Mouse (Mus musculus) myocyte (in vitro differentiated cells): Measurements from ENCODE around the gene Epb41l3.

Experiments
- POLR2A ChIP-seq: IDR thresholded peaks from one replicate; pipeline ENCODE4 v1.6.1; 2011; ENCODE audit warnings: low read depth, mild to moderate bottlenecking, control low read depth, moderate library complexity; ENCODE audit not compliant: insufficient read length
- TCF12 ChIP-seq: IDR thresholded peaks from one replicate; pipeline ENCODE4 v1.6.1; 2011; ENCODE audit warnings: mild to moderate bottlenecking, control low read depth; ENCODE audit not compliant: poor library complexity, insufficient read depth, severe bottlenecking

- TF ChIP-seq POLR2A: no peak
- no peak for TF ChIP-seq TCF12
These were observed 188.5 kb downstream of the Epb41l3 start for GRCm38 (mm10) chr17:69263810-69264565.
